Mouse (Mus musculus) midbrain, embryonic 11.5 days (tissue): ENCODE data around the gene Ablim1. TPM values are rescaled to one million over a fixed set of nuclear protein-coding genes. Genes with fewer than 3 reads are reported as not detected.

ENCODE experiments used
- ATAC-seq: fragments of 200-750 bp; cut with Nextera tagmentation; 2 replicates; pipeline ENCODE4 v1.8.0; 2017; ENCODE audit warnings: moderate TSS enrichment, moderate library complexity; ENCODE audit not compliant: low FRiP score
- DNase-seq: peaks from one replicate; pipeline ENCODE4 v3.0.0; 2015; ENCODE audit warnings: low spot score; ENCODE audit errors: missing footprints
- H3K27ac ChIP-seq: fragments of 300-500 bp; sonication (generic); 2 replicates; pipeline ENCODE4 v1.5.1; 2014; ENCODE audit warnings: low read depth, low read length
- H3K27me3 ChIP-seq: fragments of 300-500 bp; sonication (generic); 2 replicates; pipeline ENCODE4 v1.6.1; 2014; ENCODE audit warnings: mild to moderate bottlenecking, low read length, moderate library complexity, mixed read lengths; ENCODE audit not compliant: control insufficient read depth, insufficient read depth
- H3K36me3 ChIP-seq: fragments of 300-500 bp; sonication (generic); 2 replicates; pipeline ENCODE4 v1.6.1; 2014; ENCODE audit warnings: mild to moderate bottlenecking, low read length, moderate library complexity, mixed read lengths; ENCODE audit not compliant: control insufficient read depth, insufficient read depth
- H3K4me1 ChIP-seq: fragments of 300-500 bp; sonication (generic); 2 replicates; pipeline ENCODE4 v1.6.1; 2014; ENCODE audit warnings: low read length; ENCODE audit not compliant: control insufficient read depth, insufficient read depth
- H3K4me2 ChIP-seq: fragments of 300-500 bp; sonication (generic); 2 replicates; pipeline ENCODE4 v1.6.1; 2014; ENCODE audit warnings: mild to moderate bottlenecking, moderate library complexity
- H3K4me3 ChIP-seq: fragments of 300-500 bp; sonication (generic); 2 replicates; pipeline ENCODE4 v1.5.1; 2014; ENCODE audit warnings: low read depth, low read length
- H3K9ac ChIP-seq: fragments of 300-500 bp; sonication (generic); 2 replicates; pipeline ENCODE4 v1.6.1; 2014; ENCODE audit warnings: low read length
- H3K9me3 ChIP-seq: fragments of 300-500 bp; sonication (generic); 2 replicates; pipeline ENCODE4 v1.6.1; 2016; ENCODE audit warnings: low read length; ENCODE audit not compliant: control insufficient read depth
- WGBS: fragments of 180-500 bp; shearing (Covaris S2); extraction: QIAGEN DNeasy Blood & Tissue Kit; methylation state at CpG from one replicate; pipeline ENCODE4 v1.1.7; 2014; 5-methylcytosine and 5-hydroxymethylcytosine counted together
- polyA plus RNA-seq: library from polyadenylated mRNA; unstranded; fragments of >200 nt; fragmentation: Nextera tagmentation; extraction: Ambion mirVana; gene quantifications from 2 replicates; pipeline ENCODE4 v1.2.1, GENCODE M21; 2014

Gene Ablim1
- polyA plus RNA-seq, 1 experiment from 2014 or later = 18.3 TPM

DNA sequence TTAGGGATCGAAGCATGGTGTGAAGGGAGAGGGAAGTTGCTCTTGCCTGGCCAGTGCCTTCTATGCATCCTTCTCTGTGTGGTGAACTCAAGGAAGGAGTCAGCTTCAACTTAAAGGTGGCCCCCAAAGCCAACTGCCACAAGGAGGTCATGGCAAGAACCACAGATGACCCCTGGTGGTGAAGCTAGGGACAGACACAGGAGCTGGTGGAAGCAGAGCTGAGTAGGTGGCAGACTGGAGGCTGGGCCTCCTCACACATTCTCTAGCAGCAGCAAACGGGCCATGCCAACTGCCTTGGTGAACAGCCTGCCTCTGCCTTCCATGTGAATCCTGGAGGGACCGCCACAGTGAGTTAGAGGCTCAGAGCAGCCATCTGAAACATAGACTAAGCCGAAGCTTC is 283.1 kb downstream of the Ablim1 start:
- no peak for DNase-seq

DNA sequence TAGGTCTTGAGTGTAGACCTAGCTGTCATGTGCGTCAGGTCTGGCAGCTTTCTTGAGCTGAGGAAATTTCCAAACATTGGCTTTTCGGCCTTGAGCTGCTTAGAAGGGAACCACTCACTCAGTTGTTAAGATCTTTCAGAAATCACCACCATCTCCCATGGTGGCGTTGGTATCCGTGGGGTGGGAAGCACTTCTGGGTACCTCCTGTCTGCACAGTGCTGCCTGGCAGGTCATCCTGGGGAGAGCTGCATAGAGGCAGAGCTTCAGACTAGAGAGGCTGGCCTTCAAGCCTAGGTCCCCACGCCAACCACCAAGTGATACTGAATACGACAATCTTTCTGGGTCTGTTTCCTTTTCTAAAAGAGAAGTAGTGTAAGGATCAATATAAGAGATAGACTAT is 285.3 kb downstream of the Ablim1 start:
- Histone ChIP-seq H3K9ac (no peak overlapping the region), H3K27me3 (no peaks in the 10 kb centered on the region), H3K36me3 (no peaks in the 10 kb centered on the region), H3K27ac (no peak overlapping the region), H3K4me2 (no peak overlapping the region), H3K4me3 (no peak overlapping the region), H3K4me1 (peaks cover 9% of the 10 kb centered on the region), H3K9me3 (peaks cover 4% of the 10 kb centered on the region; the same call in 1 of the 2 replicates)
- WGBS = 92% methylated on average over 6 of the region's 6 CpGs
- no peak for ATAC-seq
- no peak for DNase-seq

More for the DNA sequence above, 283.1 kb downstream of the Ablim1 start:
- Histone ChIP-seq H3K27me3 (no peaks in the 10 kb centered on the region), H3K9ac (no peak overlapping the region), H3K4me3 (no peak overlapping the region), H3K36me3 (no peaks in the 10 kb centered on the region), H3K4me1 (peaks cover 9% of the 10 kb centered on the region), H3K4me2 (no peak overlapping the region), H3K27ac (no peak overlapping the region), H3K9me3 (peaks cover 2% of the 10 kb centered on the region; the same call in 1 of the 2 replicates)
- WGBS = 78% methylated on average over 4 of the region's 4 CpGs
- no peak for ATAC-seq

DNA sequence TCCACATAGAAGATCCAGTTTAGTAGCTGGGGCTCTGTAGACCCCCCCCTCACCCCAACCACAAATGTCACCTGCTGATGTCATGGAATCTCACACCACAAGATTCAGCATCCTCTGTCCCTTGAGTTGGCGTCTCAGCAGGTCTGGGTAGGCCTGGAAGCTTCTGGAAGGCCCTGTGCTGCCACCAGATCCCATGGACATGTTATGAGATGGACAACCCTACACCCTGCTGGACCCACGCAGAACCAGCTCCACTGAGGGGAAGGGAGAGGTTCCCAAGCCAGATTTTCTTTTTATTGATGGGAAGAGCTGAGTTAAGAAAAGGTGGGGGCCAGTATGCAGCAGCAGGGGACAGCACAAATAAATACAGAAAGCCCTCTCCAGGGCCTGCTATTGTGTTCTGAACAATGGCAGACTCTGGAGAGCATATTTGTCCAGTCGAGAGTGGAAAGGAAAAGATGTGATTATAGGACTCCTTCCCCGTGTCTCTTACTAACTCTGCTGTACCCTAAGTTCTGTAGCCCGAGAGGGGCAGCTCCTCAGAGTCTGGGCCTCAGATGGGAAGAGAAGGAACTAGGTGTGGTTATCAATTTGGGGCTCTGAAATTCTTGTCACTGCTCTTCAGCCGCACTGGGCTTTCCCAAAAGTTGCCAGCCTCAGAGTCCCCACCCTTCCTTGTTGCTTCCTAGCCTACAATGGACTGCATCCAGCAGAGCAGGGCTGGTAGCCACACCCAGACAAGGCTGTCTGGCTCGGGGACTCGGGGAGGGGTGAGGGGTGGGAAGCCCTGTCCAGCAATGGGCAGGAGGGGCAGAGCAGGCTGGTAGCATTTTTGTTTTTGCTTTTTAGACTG is 286.2 kb downstream of the Ablim1 start:
- Histone ChIP-seq H3K36me3 (no peaks in the 10 kb centered on the region), H3K9ac (no peak overlapping the region), H3K4me3 (no peak overlapping the region), H3K4me2 (no peak overlapping the region), H3K27me3 (no peaks in the 10 kb centered on the region), H3K27ac (no peak overlapping the region), H3K4me1 (peaks cover 9% of the 10 kb centered on the region), H3K9me3 (peaks cover 4% of the 10 kb centered on the region; the same call in 1 of the 2 replicates)
- no peak; the same call in 1 of the 2 replicates for ATAC-seq
- DNase-seq = no peak
- 42% methylated on average over 8 of the region's 8 CpGs for WGBS

DNA sequence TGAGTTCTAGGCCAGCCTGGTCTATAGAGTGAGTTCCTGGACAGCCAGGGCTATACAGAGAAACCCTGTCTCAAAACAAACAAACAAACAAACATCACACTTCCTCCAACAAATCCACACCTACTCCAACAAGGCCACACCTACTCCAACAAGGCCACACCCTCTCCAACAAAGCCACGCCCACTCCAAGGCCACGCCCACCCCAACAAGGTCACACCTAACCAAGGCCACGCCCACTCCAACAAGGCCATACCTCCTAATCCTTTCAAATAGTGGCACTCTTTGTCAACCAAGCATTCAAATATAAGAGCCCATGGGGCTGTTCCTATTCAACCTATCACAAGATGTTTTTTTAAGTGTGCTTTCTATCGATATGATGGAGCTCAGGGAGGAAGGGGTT is 288.2 kb downstream of the Ablim1 start:
- H3K9ac ChIP-seq = no peak overlapping the region
- no peak overlapping the region for H3K4me2 ChIP-seq
- no peaks in the 10 kb centered on the region for H3K36me3 ChIP-seq
- H3K4me3 ChIP-seq = no peak overlapping the region
- no peak for ATAC-seq
- H3K27ac ChIP-seq = no peak overlapping the region
- WGBS = 74% methylated on average over 4 of the region's 4 CpGs
- peaks cover 4% of the 10 kb centered on the region; the same call in 1 of the 2 replicates for H3K9me3 ChIP-seq
- no peaks in the 10 kb centered on the region for H3K27me3 ChIP-seq
- no peak for DNase-seq
- peaks cover 9% of the 10 kb centered on the region for H3K4me1 ChIP-seq

DNA sequence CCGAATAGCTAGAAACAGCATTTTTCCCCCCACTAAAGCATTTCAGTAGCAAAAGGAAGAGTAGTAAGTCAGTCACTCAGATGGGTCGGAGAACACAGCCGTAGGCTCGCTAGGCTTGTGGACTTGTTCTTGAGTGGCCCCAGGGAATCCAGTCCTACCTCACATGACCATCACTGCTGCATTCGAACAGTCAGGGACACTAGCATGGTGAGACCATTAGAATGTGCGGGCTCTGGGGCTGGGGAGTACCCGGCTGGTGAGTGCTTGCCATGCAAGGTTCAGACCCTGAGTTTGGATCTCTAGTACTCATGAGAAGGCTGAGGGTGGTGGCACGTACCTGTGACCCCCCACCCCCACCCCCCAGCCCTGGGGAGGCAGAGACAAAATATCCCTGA is 296.9 kb downstream of the Ablim1 start:
- no peak overlapping the region for H3K4me3 ChIP-seq
- H3K4me2 ChIP-seq = no peak overlapping the region
- no peak overlapping the region for H3K9ac ChIP-seq
- H3K27ac ChIP-seq = no peak overlapping the region
- ATAC-seq (no peak), DNase-seq (no peak)
- 82% methylated on average over 8 of the region's 8 CpGs for WGBS
- no peaks in the 10 kb centered on the region for H3K9me3 ChIP-seq
- no peaks in the 10 kb centered on the region for H3K27me3 ChIP-seq
- H3K4me1 ChIP-seq = peaks cover 7% of the 10 kb centered on the region
- H3K36me3 ChIP-seq = no peaks in the 10 kb centered on the region

DNA sequence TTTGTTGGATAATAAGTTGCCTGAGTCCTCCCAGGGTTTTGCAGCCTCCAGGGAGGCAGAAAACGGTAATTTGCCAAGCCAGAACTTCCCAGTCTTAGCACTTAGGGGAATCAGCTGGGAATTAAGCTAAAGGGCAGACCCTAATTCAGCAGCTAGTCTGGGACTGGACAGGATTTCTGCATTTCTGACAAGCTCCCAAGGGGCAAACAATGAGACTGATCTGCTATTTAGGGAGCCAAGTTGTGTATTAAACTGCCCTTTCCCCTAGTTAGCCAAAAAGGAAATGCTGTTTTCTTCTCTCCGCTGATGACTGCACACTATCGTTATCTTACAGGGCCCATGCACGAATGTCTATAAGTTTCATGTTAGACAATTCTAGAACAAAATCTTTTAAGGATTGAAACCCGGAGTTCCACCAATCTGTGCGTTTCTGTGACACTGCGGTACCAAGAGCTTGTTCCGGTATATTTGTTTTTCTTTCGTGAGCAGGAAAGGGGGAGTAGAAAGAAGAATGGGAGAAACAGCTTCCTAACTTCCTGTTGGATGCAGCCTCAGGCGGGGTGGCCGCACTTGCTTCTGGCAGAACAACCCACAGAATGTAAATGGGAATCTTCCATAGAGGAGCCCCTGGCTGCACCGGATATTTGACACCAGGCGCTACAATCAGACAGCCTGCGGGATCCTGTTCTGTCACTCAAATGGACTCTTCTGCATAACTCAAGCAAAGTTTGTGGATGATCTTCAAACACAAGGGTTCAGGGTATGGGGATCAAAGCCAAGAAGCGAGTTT is 297.5 kb downstream of the Ablim1 start:
- Histone ChIP-seq H3K9me3 (no peaks in the 10 kb centered on the region), H3K27ac (no peak overlapping the region)
- no peak for DNase-seq

DNA sequence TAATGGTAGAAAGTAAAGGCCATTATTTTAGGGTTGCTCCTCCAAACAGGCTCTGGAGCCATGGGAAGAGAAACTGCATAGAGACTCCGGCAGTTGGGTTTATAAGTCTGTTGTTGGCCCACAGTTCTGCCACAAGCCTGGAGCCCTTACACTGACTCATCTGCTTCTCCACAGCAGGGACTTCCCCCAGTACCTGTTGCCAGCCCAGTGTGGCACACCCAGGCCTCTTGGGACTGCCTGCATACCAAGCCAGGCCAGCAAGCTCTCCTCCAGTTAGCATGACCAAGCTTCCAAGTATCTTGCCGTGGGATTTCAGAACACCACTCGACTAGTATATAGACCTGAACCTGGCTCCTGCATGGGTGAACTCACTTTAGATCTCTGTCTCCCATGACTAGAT is 299.9 kb downstream of the Ablim1 start:
- WGBS = 89% methylated on average over 3 of the region's 3 CpGs
- Histone ChIP-seq H3K9me3 (no peaks in the 10 kb centered on the region), H3K36me3 (no peaks in the 10 kb centered on the region), H3K4me3 (no peak overlapping the region), H3K27ac (no peak overlapping the region), H3K4me2 (no peak overlapping the region), H3K4me1 (peaks cover 7% of the 10 kb centered on the region), H3K27me3 (no peaks in the 10 kb centered on the region), H3K9ac (no peak overlapping the region)
- no peak for ATAC-seq
- DNase-seq = no peak

More for the DNA sequence above, 297.5 kb downstream of the Ablim1 start:
- Histone ChIP-seq H3K4me3 (no peak overlapping the region), H3K36me3 (no peaks in the 10 kb centered on the region), H3K27me3 (no peaks in the 10 kb centered on the region), H3K4me2 (no peak overlapping the region), H3K4me1 (peaks cover 7% of the 10 kb centered on the region), H3K9ac (no peak overlapping the region)
- no peak for ATAC-seq
- 53% methylated on average over 15 of the region's 15 CpGs for WGBS

DNA sequence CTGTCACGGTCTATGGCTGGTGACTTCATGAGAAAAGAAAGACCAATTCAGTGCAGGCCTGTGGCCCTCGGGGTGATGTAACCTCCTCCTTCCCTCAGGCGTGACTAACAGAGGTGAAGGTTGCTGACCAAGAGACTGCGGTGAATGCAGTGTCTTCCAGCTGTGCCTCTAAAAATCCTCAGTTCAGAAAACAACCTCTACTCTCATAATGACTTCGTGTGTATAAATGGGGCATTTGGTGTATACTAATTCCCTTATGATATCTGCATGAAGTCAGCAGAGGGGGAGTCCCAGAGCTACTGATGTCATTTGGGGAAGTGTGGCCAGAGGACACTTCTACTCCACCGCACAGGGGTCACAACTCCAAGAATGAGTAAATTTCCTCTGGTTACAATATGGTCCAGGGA is 301.4 kb downstream of the Ablim1 start:
- Histone ChIP-seq H3K4me2 (no peak overlapping the region), H3K4me3 (no peak overlapping the region), H3K36me3 (no peaks in the 10 kb centered on the region), H3K27ac (no peak overlapping the region), H3K9ac (no peak overlapping the region), H3K9me3 (no peaks in the 10 kb centered on the region), H3K4me1 (peaks cover 7% of the 10 kb centered on the region), H3K27me3 (peaks cover 6% of the 10 kb centered on the region)
- 47% methylated on average over 6 of the region's 6 CpGs for WGBS
- ATAC-seq = no peak
- DNase-seq = no peak

DNA sequence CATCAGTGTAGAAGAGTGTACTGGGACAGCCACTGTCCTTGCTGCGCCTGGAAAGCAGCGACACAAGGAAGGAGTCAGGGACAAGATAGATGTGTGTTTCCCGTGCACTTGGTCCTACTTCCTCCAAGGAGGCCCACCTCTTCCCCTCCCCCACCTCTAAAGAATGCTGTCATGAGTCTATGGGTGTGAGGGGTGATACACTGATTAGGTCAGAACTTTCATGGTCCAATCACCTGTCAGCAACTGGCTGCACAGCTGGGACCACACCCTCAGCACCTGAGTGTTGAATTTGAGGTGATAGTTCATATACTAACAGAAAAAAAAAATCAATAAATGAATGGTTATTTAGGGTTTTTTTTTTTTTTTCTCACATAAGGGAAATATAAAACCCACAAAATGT is 302.7 kb downstream of the Ablim1 start:
- Histone ChIP-seq H3K27me3 (peaks cover 18% of the 10 kb centered on the region), H3K9ac (no peak overlapping the region), H3K36me3 (no peaks in the 10 kb centered on the region), H3K27ac (no peak overlapping the region), H3K4me2 (no peak overlapping the region), H3K4me1 (peaks cover 12% of the 10 kb centered on the region), H3K4me3 (no peak overlapping the region), H3K9me3 (no peaks in the 10 kb centered on the region)
- DNase-seq (no peak), ATAC-seq (no peak)
- WGBS = 76% methylated on average over 3 of the region's 3 CpGs
